Comparison of ENCODE assay signal across 8 mouse cellular contexts in genomic region chr19:59260718-59261442, GRCm38 (mm10). TPM values are rescaled to one million over a fixed set of nuclear protein-coding genes. Genes with fewer than 3 reads are reported as not detected.
DNase-seq lines count a peak whose midpoint lies in the region; ATAC-seq and TF ChIP-seq lines count a peak whose summit lies in the region.

Gene Slc18a2, plus strand, starts transcription at chr19:59260896.

- H3K9me3 ChIP-seq in kidney, postnatal 0 days (replicated peaks; ENCODE audit: low read length), result peaks cover 5% of the 10 kb centered on the region; the same call in 1 of the 2 replicates
- H3K9me3 ChIP-seq in heart, postnatal 0 days (replicated peaks; ENCODE audit: control insufficient read depth, low read length), result no peaks in the 10 kb centered on the region
- no peaks in the 10 kb centered on the region for H3K9me3 ChIP-seq in liver, embryonic 14.5 days (ENCODE audit: control insufficient read depth, low read length)
- 0 out of 2 replicates have a peak, but pooled peaks cover 3% of the 10 kb centered on the region for H3K9me3 ChIP-seq in stomach, embryonic 15.5 days

- no peak for TF ChIP-seq EP300 in heart, postnatal 0 days (IDR thresholded peaks at IDR 0.05; ENCODE audit: low read depth)
- TF ChIP-seq EP300 in liver, embryonic 14.5 days (IDR thresholded peaks at IDR 0.05; ENCODE audit: low read depth), result no peak

- H3K27ac ChIP-seq in kidney, postnatal 0 days, result no peak within 1 kb of the TSS
- H3K27ac ChIP-seq in heart, postnatal 0 days (ENCODE audit: low read depth), result no peak within 1 kb of the TSS
- no peak within 1 kb of the TSS for H3K27ac ChIP-seq in liver, embryonic 14.5 days
- no peak within 1 kb of the TSS for H3K27ac ChIP-seq in stomach, embryonic 15.5 days

- peak within 1 kb of the TSS; percentile 73 for H3K4me2 ChIP-seq in kidney, postnatal 0 days (ENCODE audit: low read length)
- peak within 1 kb of the TSS; percentile 69 for H3K4me2 ChIP-seq in heart, postnatal 0 days (ENCODE audit: low read depth, low read length)
- H3K4me2 ChIP-seq in liver, embryonic 14.5 days (ENCODE audit: low read depth), result peak within 1 kb of the TSS; percentile 56
- H3K4me2 ChIP-seq in stomach, embryonic 15.5 days, result peak within 1 kb of the TSS; percentile 86

- H3K4me3 ChIP-seq in kidney, postnatal 0 days (replicated peaks; ENCODE audit: low read depth, low read length), result peak within 1 kb of the TSS; percentile 34
- H3K4me3 ChIP-seq in heart, postnatal 0 days (ENCODE audit: low read depth, low read length), result peak within 1 kb of the TSS; percentile 51
- peak within 1 kb of the TSS; percentile 0 to 34 for H3K4me3 ChIP-seq in liver, embryonic 14.5 days (ENCODE audit: insufficient read depth in 1 of 2, low read depth in 2 of 2, low read length in 2 of 2)
- H3K4me3 ChIP-seq in stomach, embryonic 15.5 days (replicated peaks), result peak within 1 kb of the TSS; percentile 42

- H3K36me3 ChIP-seq in kidney, postnatal 0 days (ENCODE audit: insufficient read depth, low read length), result no peaks in the 10 kb centered on the region
- no peaks in the 10 kb centered on the region for H3K36me3 ChIP-seq in heart, postnatal 0 days (replicated peaks; ENCODE audit: control insufficient read depth, insufficient read depth, low read length)
- H3K36me3 ChIP-seq in liver, embryonic 14.5 days (replicated peaks; ENCODE audit: control insufficient read depth, insufficient read depth, low read depth), result no peaks in the 10 kb centered on the region
- no peaks in the 10 kb centered on the region for H3K36me3 ChIP-seq in stomach, embryonic 15.5 days

- peak within 1 kb of the TSS; percentile 27; the same call in 1 of the 2 replicates for H3K9ac ChIP-seq in kidney, postnatal 0 days (ENCODE audit: low read depth, low read length)
- H3K9ac ChIP-seq in heart, postnatal 0 days (replicated peaks; ENCODE audit: low read depth, low read length), result no peak within 1 kb of the TSS; the same call in 1 of the 2 replicates
- no peak within 1 kb of the TSS for H3K9ac ChIP-seq in liver, embryonic 14.5 days (replicated peaks)
- H3K9ac ChIP-seq in stomach, embryonic 15.5 days, result no peak within 1 kb of the TSS; the same call in 1 of the 2 replicates

- 0 out of 2 replicates have a peak, but pooled peaks cover 8% of the 10 kb centered on the region for H3K27me3 ChIP-seq in kidney, postnatal 0 days (ENCODE audit: insufficient read depth, low read length)
- peaks cover 31% of the 10 kb centered on the region for H3K27me3 ChIP-seq in heart, postnatal 0 days (ENCODE audit: control insufficient read depth, insufficient read depth, low read length)
- H3K27me3 ChIP-seq in liver, embryonic 14.5 days (ENCODE audit: control insufficient read depth, insufficient read depth, low read length), result peaks cover 9% of the 10 kb centered on the region
- H3K27me3 ChIP-seq in stomach, embryonic 15.5 days (replicated peaks), result peaks cover 18% of the 10 kb centered on the region

- TF ChIP-seq CTCF in kidney, postnatal 0 days (IDR thresholded peaks at IDR 0.05; ENCODE audit: low read depth), result no peak
- TF ChIP-seq CTCF in brain, embryonic 14.5 days (IDR thresholded peaks at IDR 0.05; ENCODE audit: borderline replicate concordance, extremely low read depth, insufficient read depth, insufficient read length), result no peak
- no peak for TF ChIP-seq CTCF in heart, postnatal 0 days (IDR thresholded peaks at IDR 0.05; ENCODE audit: low read depth)
- no peak for TF ChIP-seq CTCF in liver, embryonic 14.5 days (IDR thresholded peaks at IDR 0.05; ENCODE audit: low read depth)

- WGBS in kidney, postnatal 0 days, result under 1% methylated on average over 54 of the region's 55 CpGs
- under 1% methylated on average over 55 of the region's 55 CpGs for WGBS in heart, postnatal 0 days
- WGBS in liver, embryonic 14.5 days (ENCODE audit: insufficient replicate concordance), result under 1% methylated on average over 55 of the region's 55 CpGs
- WGBS in stomach, embryonic 15.5 days, result under 1% methylated on average over 55 of the region's 55 CpGs

- no peak; the same call in 1 of the 2 replicates for ATAC-seq in kidney, postnatal 0 days (replicated peaks; ENCODE audit: low FRiP score, low read depth)
- ATAC-seq in heart, postnatal 0 days (ENCODE audit: insufficient read depth, low read depth), result peak; percentile 33; the same call in 1 of the 2 replicates
- ATAC-seq in liver, embryonic 14.5 days (ENCODE audit: insufficient read depth), result peak; percentile 58; the same call in 1 of the 2 replicates
- ATAC-seq in stomach, embryonic 15.5 days (ENCODE audit: insufficient read depth, low FRiP score, low read depth), result peak; percentile 71

- TF ChIP-seq POLR2A in brain, embryonic 14.5 days (IDR thresholded peaks at IDR 0.05; ENCODE audit: borderline replicate concordance, extremely low read depth, insufficient read depth, insufficient read length, poor library complexity, severe bottlenecking), result no peak

- 0 out of 2 replicates have a peak, but pooled peaks cover 3% of the 10 kb centered on the region for H3K4me1 ChIP-seq in kidney, postnatal 0 days (replicated peaks; ENCODE audit: insufficient read depth, low read length)
- peaks cover 5% of the 10 kb centered on the region for H3K4me1 ChIP-seq in heart, postnatal 0 days (ENCODE audit: control insufficient read depth, insufficient read depth)
- peaks cover 0 to 8% of the 10 kb centered on the region in 2 experiments; a peak in 1 of 4 replicates for H3K4me1 ChIP-seq in liver, embryonic 14.5 days (replicated peaks; ENCODE audit: control insufficient read depth in 2 of 2, insufficient read depth in 2 of 2, low read length in 1 of 2)
- H3K4me1 ChIP-seq in stomach, embryonic 15.5 days, result peaks cover 10% of the 10 kb centered on the region

- DNase-seq in kidney, postnatal 0 days (ENCODE audit: low spot score), result peak; percentile 33
- no peak for DNase-seq in kidney, postnatal 36 days
- DNase-seq in brain, embryonic 14.5 days (ENCODE audit: low read depth), result peak; percentile 71
- no peak for DNase-seq in heart, postnatal 0 days (ENCODE audit: low spot score)
- DNase-seq in liver, embryonic 14.5 days (ENCODE audit: low read depth in 3 of 3, low spot score in 3 of 3), result no peak
- no peak for DNase-seq in right cerebral cortex, postnatal 10 days (ENCODE audit: low spot score in 2 of 2)
- no peak for DNase-seq in urinary bladder, postnatal 25 days (ENCODE audit: low spot score)

RNA-seq across cellular contexts. Expression of gene Slc18a2, which starts in this region (rescaled TPM):
- 4.1 and 4.5 TPM in 2 replicates for polyA plus RNA-seq in kidney, postnatal 0 days (2015; fragmentation: Nextera tagmentation; extraction: Ambion mirVana)
- polyA plus RNA-seq in brain, embryonic 14.5 days (2012; rRNA removed), result 26.1 and 37.8 TPM in 2 replicates
- total RNA-seq in heart, postnatal 0 days (2014; rRNA removed; ENCODE audit: low replicate concordance), result 1.3 and 1.6 TPM in 2 replicates
- polyA plus RNA-seq in heart, postnatal 0 days (2015; fragmentation: Nextera tagmentation; extraction: Ambion mirVana), result 4.5 TPM in 2 replicates
- 0.55 and 0.75 TPM in 2 replicates for polyA plus RNA-seq in liver, embryonic 14.5 days (2012; rRNA removed)
- 2.1 and 2.4 TPM in 2 replicates for polyA plus RNA-seq in liver, embryonic 14.5 days (2014; fragmentation: Nextera tagmentation; extraction: Ambion mirVana)
- 11.4 and 11.9 TPM in 2 replicates for polyA plus RNA-seq in stomach, embryonic 15.5 days (2015; fragmentation: Nextera tagmentation; extraction: Ambion mirVana)

Comparison
In these comparisons a context has a peak if more than half of its experiments do, and no peak if none do; other contexts are left out.
1. DNase-seq: peak in kidney, postnatal 0 days (single experiment) and brain, embryonic 14.5 days (single experiment); none in kidney, postnatal 36 days (0 of 2), heart, postnatal 0 days (single experiment), liver, embryonic 14.5 days (0 of 3), right cerebral cortex, postnatal 10 days (0 of 2) and urinary bladder, postnatal 25 days (single experiment).
2. Peak in every context shown above with its lines, with median percentiles within 50 percentile points of each other: H3K4me2 ChIP-seq and H3K4me3 ChIP-seq.